Mouse (Mus musculus): ENCODE data around the gene Kcnd1. TPM values are rescaled to one million over a fixed set of nuclear protein-coding genes. Genes with fewer than 3 reads are reported as not detected.
"Not testable (repeated sequence)": the region's sequence is repeated elsewhere in the genome, so short reads cannot be mapped to it uniquely, and the experiment has no call there.

Gene Kcnd1
- polyA plus RNA-seq, 1 experiment from 2014 or later = 5.8 TPM

DNA sequence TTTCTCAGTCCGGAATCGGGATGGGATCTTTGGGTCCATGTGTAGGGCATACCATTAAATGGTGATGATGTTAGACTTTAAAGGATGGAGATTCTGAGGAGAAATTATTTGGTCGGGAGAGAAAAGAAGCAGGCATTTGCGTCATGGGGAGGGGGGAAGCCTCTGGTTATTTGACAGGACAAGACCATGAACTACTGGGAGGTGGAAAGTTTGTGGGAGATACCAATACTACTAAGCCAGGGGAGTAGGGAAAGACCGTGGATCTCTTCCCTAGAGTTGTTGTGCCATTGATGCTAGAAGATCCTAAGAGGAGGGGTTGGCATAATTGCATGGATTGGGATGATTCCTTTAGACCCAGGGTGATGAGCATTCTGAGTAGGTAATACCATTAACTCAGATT is 31.8 kb upstream of the Kcnd1 start:
- no peaks in the 10 kb centered on the region for H3K36me3 ChIP-seq (ENCODE audit: control insufficient read depth, insufficient read depth, low read length)
- H3K9ac ChIP-seq (replicated peaks; ENCODE audit: low read depth, low read length) = peak overlapping the region; percentile 52
- H3K27ac ChIP-seq (ENCODE audit: low read depth, low read length) = no peak overlapping the region
- H3K4me1 ChIP-seq (ENCODE audit: control insufficient read depth, insufficient read depth, low read length) = no peaks in the 10 kb centered on the region
- ATAC-seq (ENCODE audit: low read depth) = no peak
- H3K4me3 ChIP-seq (ENCODE audit: low read depth, low read length) = peak overlapping the region; percentile 45
- H3K9me3 ChIP-seq (ENCODE audit: control insufficient read depth, low read length) = no peaks in the 10 kb centered on the region
- peak overlapping the region; percentile 42 for H3K4me2 ChIP-seq (ENCODE audit: low read depth, low read length)
- no peaks in the 10 kb centered on the region for H3K27me3 ChIP-seq (ENCODE audit: control insufficient read depth, insufficient read depth, low read length)
- 16% methylated on average over 5 of the region's 5 CpGs for WGBS

DNA sequence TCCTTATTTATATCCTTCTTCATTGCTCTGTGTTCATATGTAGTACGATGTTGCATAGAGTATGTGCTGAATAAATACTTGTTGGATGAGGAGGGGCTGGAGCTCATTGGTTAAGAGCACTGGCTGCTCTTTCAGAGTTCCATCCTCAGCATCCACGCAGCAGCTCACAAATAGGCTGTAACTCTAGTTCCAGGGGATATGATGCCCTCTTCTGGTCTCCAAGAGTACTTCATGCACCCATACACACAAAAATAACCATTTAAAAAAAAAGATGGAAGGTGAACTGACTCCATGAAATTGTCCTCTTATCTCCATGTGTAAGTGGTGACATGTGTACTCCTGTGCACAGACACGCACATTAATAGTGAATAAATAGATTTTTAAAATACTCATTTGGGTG is 28.7 kb upstream of the Kcnd1 start:
- Histone ChIP-seq H3K36me3 (ENCODE audit: control insufficient read depth, insufficient read depth, low read length) (no peaks in the 10 kb centered on the region), H3K27me3 (ENCODE audit: control insufficient read depth, insufficient read depth, low read length) (no peaks in the 10 kb centered on the region), H3K4me1 (ENCODE audit: control insufficient read depth, insufficient read depth, low read length) (no peaks in the 10 kb centered on the region), H3K27ac (ENCODE audit: low read depth, low read length) (no peak overlapping the region), H3K9ac (replicated peaks; ENCODE audit: low read depth, low read length) (no peak overlapping the region), H3K9me3 (ENCODE audit: control insufficient read depth, low read length) (no peaks in the 10 kb centered on the region), H3K4me2 (ENCODE audit: low read depth, low read length) (no peak overlapping the region), H3K4me3 (ENCODE audit: low read depth, low read length) (no peak overlapping the region)
- no peak for ATAC-seq (ENCODE audit: low read depth)
- WGBS = 46% methylated on average over 3 of the region's 3 CpGs

DNA sequence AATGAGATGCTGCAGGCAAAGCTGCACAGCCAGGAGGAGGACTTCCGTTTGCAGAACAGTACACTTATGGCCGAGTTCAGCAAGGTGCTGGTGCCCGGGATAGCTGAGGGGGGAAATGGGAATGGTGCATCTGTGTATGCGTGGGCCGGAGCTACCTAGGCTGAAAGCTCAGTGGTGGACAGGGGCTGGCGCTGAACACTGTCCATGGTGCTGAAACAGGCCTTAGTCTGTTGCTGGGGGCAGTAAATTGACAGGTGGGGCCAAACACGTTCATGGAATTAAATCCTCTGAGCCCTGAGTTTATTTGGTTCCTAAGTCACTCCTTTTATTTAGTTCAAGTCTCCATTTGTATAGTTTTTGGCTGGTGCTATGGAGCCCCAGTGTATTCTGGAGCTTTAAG is 27.1 kb upstream of the Kcnd1 start:
- Histone ChIP-seq H3K4me1 (ENCODE audit: control insufficient read depth, insufficient read depth, low read length) (no peaks in the 10 kb centered on the region), H3K36me3 (ENCODE audit: control insufficient read depth, insufficient read depth, low read length) (no peaks in the 10 kb centered on the region), H3K4me2 (ENCODE audit: low read depth, low read length) (no peak overlapping the region), H3K4me3 (ENCODE audit: low read depth, low read length) (no peak overlapping the region), H3K9ac (replicated peaks; ENCODE audit: low read depth, low read length) (no peak overlapping the region), H3K27ac (ENCODE audit: low read depth, low read length) (no peak overlapping the region), H3K9me3 (ENCODE audit: control insufficient read depth, low read length) (no peaks in the 10 kb centered on the region), H3K27me3 (ENCODE audit: control insufficient read depth, insufficient read depth, low read length) (no peaks in the 10 kb centered on the region)
- ATAC-seq (ENCODE audit: low read depth) = no peak
- 36% methylated on average over 7 of the region's 7 CpGs for WGBS

DNA sequence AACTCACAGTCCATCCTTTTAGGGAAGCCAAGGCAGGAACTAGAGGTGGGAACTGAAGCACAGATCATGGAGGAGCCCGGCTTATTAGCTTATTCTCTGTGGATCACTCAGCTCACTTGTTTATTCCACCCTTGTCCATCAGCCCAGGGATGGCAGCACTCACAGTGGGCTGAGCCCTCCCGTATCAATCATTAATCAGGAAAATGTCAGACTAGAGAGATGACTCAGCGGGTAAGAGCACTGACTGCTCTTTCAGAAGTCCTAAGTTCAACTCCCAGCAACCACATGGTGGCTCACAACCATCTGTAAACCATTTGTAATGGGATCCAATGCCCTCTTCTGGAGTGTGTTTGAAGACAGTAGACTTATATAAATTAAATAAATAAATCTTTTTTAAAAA is 24.8 kb upstream of the Kcnd1 start:
- no peak overlapping the region for H3K4me2 ChIP-seq (ENCODE audit: low read depth, low read length)
- H3K4me1 ChIP-seq (ENCODE audit: control insufficient read depth, insufficient read depth, low read length) = no peaks in the 10 kb centered on the region
- H3K27me3 ChIP-seq (ENCODE audit: control insufficient read depth, insufficient read depth, low read length) = no peaks in the 10 kb centered on the region
- WGBS = 79% methylated on average over 3 of the region's 3 CpGs
- H3K9me3 ChIP-seq (ENCODE audit: control insufficient read depth, low read length) = no peaks in the 10 kb centered on the region
- no peak for ATAC-seq (ENCODE audit: low read depth)
- no peak overlapping the region for H3K4me3 ChIP-seq (ENCODE audit: low read depth, low read length)
- no peak overlapping the region for H3K27ac ChIP-seq (ENCODE audit: low read depth, low read length)
- no peaks in the 10 kb centered on the region for H3K36me3 ChIP-seq (ENCODE audit: control insufficient read depth, insufficient read depth, low read length)
- H3K9ac ChIP-seq (replicated peaks; ENCODE audit: low read depth, low read length) = no peak overlapping the region

DNA sequence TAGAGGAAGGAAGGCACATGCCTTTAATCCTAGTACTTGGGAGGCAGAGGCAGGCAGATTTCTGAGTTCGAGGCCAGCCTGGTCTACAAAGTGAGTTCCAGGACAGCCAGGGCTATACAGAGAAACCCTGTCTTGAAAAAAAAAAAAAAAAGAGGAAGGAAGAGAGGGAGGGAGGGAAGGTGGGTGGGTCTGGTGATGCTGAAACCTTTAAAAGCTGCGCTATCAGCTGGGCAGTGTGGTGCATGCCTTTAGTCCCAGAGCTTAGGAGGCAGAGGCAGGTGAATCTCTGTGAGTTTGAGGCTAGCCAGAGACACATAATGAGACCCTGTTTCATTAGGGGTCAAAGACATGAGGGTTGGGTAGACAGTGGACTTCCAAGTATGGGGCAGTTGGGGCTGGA is 19.9 kb upstream of the Kcnd1 start:
- not testable (repeated sequence) for H3K4me3 ChIP-seq (ENCODE audit: low read depth, low read length); H3K4me1 ChIP-seq (ENCODE audit: control insufficient read depth, insufficient read depth, low read length); H3K9ac ChIP-seq (replicated peaks; ENCODE audit: low read depth, low read length); H3K27ac ChIP-seq (ENCODE audit: low read depth, low read length); H3K27me3 ChIP-seq (ENCODE audit: control insufficient read depth, insufficient read depth, low read length); ATAC-seq (ENCODE audit: low read depth); H3K36me3 ChIP-seq (ENCODE audit: control insufficient read depth, insufficient read depth, low read length); H3K9me3 ChIP-seq (ENCODE audit: control insufficient read depth, low read length); H3K4me2 ChIP-seq (ENCODE audit: low read depth, low read length)
- 91% methylated on average over 2 of the region's 2 CpGs for WGBS

DNA sequence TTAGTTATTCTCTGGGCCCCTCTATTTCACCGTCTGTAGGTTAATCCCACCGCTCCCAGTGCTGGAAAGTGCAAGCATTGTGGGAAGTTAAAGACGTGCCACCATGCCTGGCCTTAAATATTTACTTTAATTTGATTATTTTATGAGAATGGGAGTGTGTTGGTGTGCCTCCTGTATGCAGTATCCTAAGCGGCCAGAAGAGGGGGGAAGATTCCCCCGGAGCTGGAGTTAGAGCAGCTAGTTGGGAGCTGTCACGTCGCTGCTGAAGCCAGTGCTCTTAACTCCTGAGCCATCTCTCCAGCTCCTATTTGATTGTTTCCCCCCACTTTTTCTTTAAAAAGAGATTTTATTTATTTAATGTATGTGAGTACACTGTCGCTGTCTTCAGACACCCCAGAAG is 7.1 kb upstream of the Kcnd1 start:
- not testable (repeated sequence) for H3K9me3 ChIP-seq (ENCODE audit: control insufficient read depth, low read length); H3K4me3 ChIP-seq (ENCODE audit: low read depth, low read length); H3K27me3 ChIP-seq (ENCODE audit: control insufficient read depth, insufficient read depth, low read length); H3K36me3 ChIP-seq (ENCODE audit: control insufficient read depth, insufficient read depth, low read length); ATAC-seq (ENCODE audit: low read depth); H3K27ac ChIP-seq (ENCODE audit: low read depth, low read length); H3K4me1 ChIP-seq (ENCODE audit: control insufficient read depth, insufficient read depth, low read length); H3K4me2 ChIP-seq (ENCODE audit: low read depth, low read length); H3K9ac ChIP-seq (replicated peaks; ENCODE audit: low read depth, low read length)
- WGBS = 50% methylated on average over 8 of the region's 8 CpGs

DNA sequence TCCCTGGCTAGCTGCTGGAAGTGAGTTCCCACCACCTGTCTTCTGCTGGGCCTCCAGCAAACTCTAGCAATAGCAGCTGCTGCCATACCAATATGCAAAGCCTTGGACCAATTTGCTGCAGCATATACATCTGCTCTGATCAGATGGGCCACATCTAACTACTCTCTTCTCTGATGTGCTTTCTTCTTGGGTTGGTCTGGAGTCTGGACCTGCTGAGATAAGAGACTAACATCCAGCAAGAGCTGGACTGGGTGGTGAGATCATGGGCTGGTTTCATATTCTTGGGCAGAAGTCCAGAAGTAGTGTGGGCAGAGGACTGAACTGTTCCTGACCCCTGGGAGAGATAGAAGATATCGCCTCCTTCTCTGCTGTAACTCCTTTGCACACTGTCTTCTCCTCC is 15.1 kb downstream of the Kcnd1 start:
- H3K36me3 ChIP-seq (ENCODE audit: control insufficient read depth, insufficient read depth, low read length) = no peaks in the 10 kb centered on the region
- no peaks in the 10 kb centered on the region for H3K4me1 ChIP-seq (ENCODE audit: control insufficient read depth, insufficient read depth, low read length)
- H3K27ac ChIP-seq (ENCODE audit: low read depth, low read length) = no peak overlapping the region
- H3K9ac ChIP-seq (replicated peaks; ENCODE audit: low read depth, low read length) = no peak overlapping the region
- H3K4me2 ChIP-seq (ENCODE audit: low read depth, low read length) = no peak overlapping the region
- 80% methylated on average over 1 of the region's 1 CpGs for WGBS
- no peak for ATAC-seq (ENCODE audit: low read depth)
- no peak overlapping the region for H3K4me3 ChIP-seq (ENCODE audit: low read depth, low read length)
- H3K27me3 ChIP-seq (ENCODE audit: control insufficient read depth, insufficient read depth, low read length) = no peaks in the 10 kb centered on the region
- no peaks in the 10 kb centered on the region for H3K9me3 ChIP-seq (ENCODE audit: control insufficient read depth, low read length)

DNA sequence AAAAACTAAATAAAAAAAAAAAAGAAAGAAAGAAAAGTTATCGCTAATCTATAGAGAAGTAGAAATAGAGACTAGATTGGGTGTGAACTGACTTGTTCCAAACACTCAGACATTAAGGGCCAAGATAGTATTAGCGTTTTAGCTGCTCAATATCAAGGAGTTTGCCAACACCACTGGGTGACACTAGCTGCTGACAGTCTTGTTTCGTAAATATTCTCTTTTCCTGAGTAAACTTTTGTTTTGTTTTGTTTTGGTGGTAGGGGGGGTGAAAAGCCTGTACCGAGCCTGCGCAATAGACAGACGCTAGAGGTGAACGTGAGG is 18.7 kb downstream of the Kcnd1 start:
- H3K27me3 ChIP-seq (ENCODE audit: control insufficient read depth, insufficient read depth, low read length) = no peaks in the 10 kb centered on the region
- H3K4me3 ChIP-seq (ENCODE audit: low read depth, low read length) = peak overlapping the region; percentile 68
- 23% methylated on average over 7 of the region's 7 CpGs for WGBS
- H3K9me3 ChIP-seq (ENCODE audit: control insufficient read depth, low read length) = no peaks in the 10 kb centered on the region
- no peak for ATAC-seq (ENCODE audit: low read depth)
- H3K9ac ChIP-seq (replicated peaks; ENCODE audit: low read depth, low read length) = no peak overlapping the region
- H3K36me3 ChIP-seq (ENCODE audit: control insufficient read depth, insufficient read depth, low read length) = no peaks in the 10 kb centered on the region
- no peak overlapping the region for H3K27ac ChIP-seq (ENCODE audit: low read depth, low read length)
- 0 out of 2 replicates have a peak, but pooled peaks cover 5% of the 10 kb centered on the region for H3K4me1 ChIP-seq (ENCODE audit: control insufficient read depth, insufficient read depth, low read length)
- peak overlapping the region; percentile 25; the same call in 1 of the 2 replicates for H3K4me2 ChIP-seq (ENCODE audit: low read depth, low read length)

DNA sequence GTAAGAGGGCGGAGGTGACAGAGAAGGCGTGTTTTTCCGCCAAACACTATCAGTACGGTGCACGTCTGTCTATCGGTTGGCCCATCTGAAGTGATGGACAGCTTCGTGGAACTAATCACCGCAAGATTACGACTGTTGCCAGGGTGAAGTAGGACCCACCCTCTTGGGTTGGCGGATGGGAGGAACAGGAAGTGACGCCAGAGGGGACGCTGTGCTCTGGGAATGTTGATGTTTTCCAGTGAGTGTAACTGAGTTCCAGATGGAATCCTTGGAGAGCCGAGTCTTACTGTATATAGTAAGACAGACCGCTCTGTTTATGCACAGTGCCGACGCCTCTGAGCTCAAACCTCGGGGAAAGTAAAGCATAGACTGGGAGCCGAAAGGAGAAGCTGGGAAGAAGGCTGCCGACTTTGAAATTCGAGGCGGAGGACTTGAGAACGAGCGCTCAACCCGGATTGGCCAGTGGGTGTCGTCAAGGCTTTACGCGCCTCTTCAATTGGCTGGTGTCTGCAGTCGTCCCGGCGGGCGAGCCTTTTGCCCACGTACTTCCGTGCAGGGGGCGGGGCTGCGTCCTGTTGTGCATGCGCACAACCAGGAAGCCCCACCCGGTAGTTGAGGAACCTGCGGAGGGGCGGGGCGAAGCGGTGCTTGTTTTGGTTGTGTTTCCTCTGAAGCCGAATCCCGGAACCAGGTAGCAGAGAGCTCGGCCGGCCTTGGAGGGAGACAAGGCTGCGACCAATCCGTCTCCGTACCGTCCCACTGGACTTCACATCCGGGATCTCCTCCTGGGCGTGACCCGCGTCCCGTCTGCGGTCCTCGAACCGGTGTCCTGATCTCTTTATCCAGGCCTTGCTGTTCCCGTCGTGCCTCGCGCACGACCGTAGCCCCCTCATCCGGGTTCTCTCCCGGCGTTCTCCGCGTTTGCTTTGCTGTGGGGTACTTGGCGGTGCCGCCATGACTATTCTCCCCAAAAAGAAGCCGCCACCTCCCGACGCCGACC is 19.4 kb downstream of the Kcnd1 start, which contains the start of gene Otud5:
TSS of gene Otud5 (plus strand) at position 202 of the 1,000 bp plus-strand sequence.
- no peaks in the 10 kb centered on the region for H3K9me3 ChIP-seq (ENCODE audit: control insufficient read depth, low read length)
- peak within 1 kb of the TSS; percentile 68 for H3K4me3 ChIP-seq (ENCODE audit: low read depth, low read length)
- H3K4me1 ChIP-seq (ENCODE audit: control insufficient read depth, insufficient read depth, low read length) = 0 out of 2 replicates have a peak, but pooled peaks cover 5% of the 10 kb centered on the region
- no peaks in the 10 kb centered on the region for H3K27me3 ChIP-seq (ENCODE audit: control insufficient read depth, insufficient read depth, low read length)
- H3K27ac ChIP-seq (ENCODE audit: low read depth, low read length) = peak within 1 kb of the TSS; percentile 78
- peak within 1 kb of the TSS; percentile 82 for H3K9ac ChIP-seq (replicated peaks; ENCODE audit: low read depth, low read length)
- peak within 1 kb of the TSS; percentile 69 for H3K4me2 ChIP-seq (ENCODE audit: low read depth, low read length)
- WGBS = 19% methylated on average over 64 of the region's 74 CpGs
- peak; percentile 97 for ATAC-seq (ENCODE audit: low read depth)
- no peaks in the 10 kb centered on the region for H3K36me3 ChIP-seq (ENCODE audit: control insufficient read depth, insufficient read depth, low read length)

Measured in neural tube, embryonic 14.5 days (tissue).